Mouse (Mus musculus) limb, embryonic 13.5 days (tissue): ENCODE data around the gene Pdcd5. TPM values are rescaled to one million over a fixed set of nuclear protein-coding genes. Genes with fewer than 3 reads are reported as not detected.

Experiments
- ATAC-seq: fragments of 200-750 bp; cut with Nextera tagmentation; 2 replicates; pipeline ENCODE4 v1.8.0; 2017; ENCODE audit warnings: low read depth, moderate number of reproducible peaks, moderate TSS enrichment; ENCODE audit not compliant: low FRiP score
- H3K27ac ChIP-seq: fragments of 300-500 bp; sonication (generic); 2 replicates; pipeline ENCODE4 v1.5.1; 2015; ENCODE audit warnings: inconsistent platforms, mild to moderate bottlenecking, moderate library complexity
- H3K27me3 ChIP-seq: fragments of 300-500 bp; sonication (generic); 2 replicates; pipeline ENCODE4 v1.6.1; 2015; ENCODE audit warnings: mild to moderate bottlenecking, inconsistent platforms
- H3K36me3 ChIP-seq: fragments of 300-500 bp; sonication (generic); 2 replicates; pipeline ENCODE4 v1.6.1; 2015; ENCODE audit warnings: inconsistent platforms, mild to moderate bottlenecking, moderate library complexity
- H3K4me1 ChIP-seq: fragments of 300-500 bp; sonication (generic); 2 replicates; pipeline ENCODE4 v1.6.1; 2015; ENCODE audit warnings: inconsistent platforms
- H3K4me2 ChIP-seq: fragments of 300-500 bp; sonication (generic); replicated peaks from 2 replicates; pipeline ENCODE4 v1.6.1; 2015; ENCODE audit warnings: inconsistent platforms, mild to moderate bottlenecking, moderate library complexity
- H3K4me3 ChIP-seq: fragments of 300-500 bp; sonication (generic); 2 replicates; pipeline ENCODE4 v1.5.1; 2015; ENCODE audit warnings: moderate library complexity, mild to moderate bottlenecking, inconsistent platforms
- H3K9ac ChIP-seq: fragments of 300-500 bp; sonication (generic); 2 replicates; pipeline ENCODE4 v1.6.1; 2015; ENCODE audit warnings: mild to moderate bottlenecking, inconsistent platforms
- H3K9me3 ChIP-seq: fragments of 300-500 bp; sonication (generic); 2 replicates; pipeline ENCODE4 v1.6.1; 2016; ENCODE audit warnings: inconsistent platforms
- WGBS: fragments of 180-500 bp; shearing (Covaris S2); methylation state at CpG from one replicate; pipeline ENCODE4 v1.1.7; 2015; 5-methylcytosine and 5-hydroxymethylcytosine counted together
- polyA plus RNA-seq: library from polyadenylated mRNA; unstranded; fragments of >200 nt; fragmentation: Nextera tagmentation; extraction: Ambion mirVana; gene quantifications from 2 replicates; pipeline ENCODE4 v1.2.1, GENCODE M21; 2015

The Pdcd5 gene
- polyA plus RNA-seq, 1 experiment from 2014 or later, result 293 TPM

- Histone ChIP-seq H3K4me1 (no peaks in the 10 kb centered on the region), H3K9me3 (peaks cover 5% of the 10 kb centered on the region; the same call in 1 of the 2 replicates), H3K9ac (no peak overlapping the region), H3K4me2 (no peak overlapping the region), H3K36me3 (peaks cover 85% of the 10 kb centered on the region), H3K27ac (no peak overlapping the region), H3K27me3 (no peaks in the 10 kb centered on the region), H3K4me3 (no peak overlapping the region)
- ATAC-seq, result no peak
- WGBS, result 93% methylated on average over 9 of the region's 9 CpGs
These were observed 10.4 kb downstream of the Pdcd5 start for GRCm38 (mm10) chr7:35636874-35637273.

GRCm38 (mm10) chr7:35636229-35636628 lies 11.1 kb downstream of the Pdcd5 start:
- Histone ChIP-seq H3K9ac (no peak overlapping the region), H3K36me3 (peaks cover 86% of the 10 kb centered on the region), H3K27me3 (no peaks in the 10 kb centered on the region), H3K9me3 (peaks cover 5% of the 10 kb centered on the region; the same call in 1 of the 2 replicates), H3K4me2 (no peak overlapping the region), H3K4me3 (no peak overlapping the region), H3K27ac (no peak overlapping the region), H3K4me1 (no peaks in the 10 kb centered on the region)
- no peak for ATAC-seq
- WGBS, result 71% methylated on average over 6 of the region's 6 CpGs

- WGBS, result 70% methylated on average over 5 of the region's 5 CpGs
- H3K9ac ChIP-seq, result no peak overlapping the region
- H3K27me3 ChIP-seq, result no peaks in the 10 kb centered on the region
- H3K4me2 ChIP-seq, result no peak overlapping the region
- no peak overlapping the region for H3K4me3 ChIP-seq
- no peak overlapping the region for H3K27ac ChIP-seq
- no peaks in the 10 kb centered on the region for H3K9me3 ChIP-seq
- H3K36me3 ChIP-seq, result peaks cover 87% of the 10 kb centered on the region
- no peaks in the 10 kb centered on the region for H3K4me1 ChIP-seq
- ATAC-seq, result no peak
These were observed 18.8 kb downstream of the Pdcd5 start for GRCm38 (mm10) chr7:35628496-35628895.

- 89% methylated on average over 10 of the region's 10 CpGs for WGBS
- Histone ChIP-seq H3K4me1 (no peaks in the 10 kb centered on the region), H3K36me3 (peaks cover 89% of the 10 kb centered on the region), H3K4me2 (no peak overlapping the region), H3K4me3 (no peak overlapping the region), H3K27ac (no peak overlapping the region), H3K27me3 (no peaks in the 10 kb centered on the region), H3K9me3 (no peaks in the 10 kb centered on the region), H3K9ac (no peak overlapping the region)
- ATAC-seq, result no peak
These were observed 19.9 kb downstream of the Pdcd5 start for GRCm38 (mm10) chr7:35627371-35627770.

- no peak overlapping the region for H3K27ac ChIP-seq
- no peak overlapping the region for H3K4me3 ChIP-seq
- over 99% methylated on average over 5 of the region's 5 CpGs for WGBS
- ATAC-seq, result no peak
- H3K9me3 ChIP-seq, result no peaks in the 10 kb centered on the region
- H3K27me3 ChIP-seq, result no peaks in the 10 kb centered on the region
- no peaks in the 10 kb centered on the region for H3K4me1 ChIP-seq
- no peak overlapping the region for H3K4me2 ChIP-seq
- no peak overlapping the region for H3K9ac ChIP-seq
- peaks cover 89% of the 10 kb centered on the region for H3K36me3 ChIP-seq
These were observed 21.3 kb downstream of the Pdcd5 start for GRCm38 (mm10) chr7:35626038-35626437.

GRCm38 (mm10) chr7:35622626-35623025 lies 24.7 kb downstream of the Pdcd5 start:
- Histone ChIP-seq H3K27ac (no peak overlapping the region), H3K27me3 (no peaks in the 10 kb centered on the region), H3K4me1 (no peaks in the 10 kb centered on the region), H3K36me3 (peaks cover 89% of the 10 kb centered on the region), H3K9me3 (no peaks in the 10 kb centered on the region), H3K9ac (no peak overlapping the region), H3K4me2 (no peak overlapping the region), H3K4me3 (no peak overlapping the region)
- 91% methylated on average over 10 of the region's 10 CpGs for WGBS
- ATAC-seq, result no peak

GRCm38 (mm10) chr7:35617513-35617912 lies 29.8 kb downstream of the Pdcd5 start:
- ATAC-seq, result no peak
- peaks cover 96% of the 10 kb centered on the region for H3K36me3 ChIP-seq
- H3K9ac ChIP-seq, result no peak overlapping the region
- no peaks in the 10 kb centered on the region for H3K9me3 ChIP-seq
- no peak overlapping the region for H3K4me3 ChIP-seq
- no peaks in the 10 kb centered on the region for H3K4me1 ChIP-seq
- no peaks in the 10 kb centered on the region for H3K27me3 ChIP-seq
- H3K27ac ChIP-seq, result no peak overlapping the region
- H3K4me2 ChIP-seq, result no peak overlapping the region
- 75% methylated on average over 4 of the region's 4 CpGs for WGBS

- H3K36me3 ChIP-seq, result peaks cover 92% of the 10 kb centered on the region
- no peaks in the 10 kb centered on the region for H3K9me3 ChIP-seq
- no peaks in the 10 kb centered on the region for H3K27me3 ChIP-seq
- H3K4me3 ChIP-seq, result no peak overlapping the region
- no peak overlapping the region for H3K4me2 ChIP-seq
- H3K4me1 ChIP-seq, result no peaks in the 10 kb centered on the region
- no peak overlapping the region for H3K27ac ChIP-seq
- 83% methylated on average over 10 of the region's 10 CpGs for WGBS
- no peak overlapping the region for H3K9ac ChIP-seq
- ATAC-seq, result peak; percentile 24; the same call in 1 of the 2 replicates
These were observed 38.1 kb downstream of the Pdcd5 start for GRCm38 (mm10) chr7:35609245-35609644.

GRCm38 (mm10) chr7:35606816-35607215 lies 40.5 kb downstream of the Pdcd5 start:
- Histone ChIP-seq H3K27ac (no peak overlapping the region), H3K9ac (no peak overlapping the region), H3K27me3 (no peaks in the 10 kb centered on the region), H3K9me3 (no peaks in the 10 kb centered on the region), H3K4me2 (no peak overlapping the region), H3K4me1 (no peaks in the 10 kb centered on the region), H3K4me3 (no peak overlapping the region), H3K36me3 (peaks cover 91% of the 10 kb centered on the region)
- ATAC-seq, result no peak
- WGBS, result 87% methylated on average over 10 of the region's 10 CpGs

GRCm38 (mm10) chr7:35602766-35603165 lies 44.6 kb downstream of the Pdcd5 start:
- Histone ChIP-seq H3K27ac (no peak overlapping the region), H3K4me3 (no peak overlapping the region), H3K36me3 (peaks cover 77% of the 10 kb centered on the region), H3K4me2 (no peak overlapping the region), H3K27me3 (no peaks in the 10 kb centered on the region), H3K9ac (no peak overlapping the region), H3K4me1 (no peaks in the 10 kb centered on the region), H3K9me3 (no peaks in the 10 kb centered on the region)
- ATAC-seq, result no peak
- 93% methylated on average over 5 of the region's 5 CpGs for WGBS

GRCm38 (mm10) chr7:35601106-35601505 lies 46.2 kb downstream of the Pdcd5 start:
- no peak overlapping the region for H3K4me3 ChIP-seq
- H3K36me3 ChIP-seq, result peaks cover 75% of the 10 kb centered on the region
- ATAC-seq, result no peak
- H3K27ac ChIP-seq, result no peak overlapping the region
- WGBS, result 93% methylated on average over 6 of the region's 6 CpGs
- H3K4me2 ChIP-seq, result no peak overlapping the region
- H3K9ac ChIP-seq, result no peak overlapping the region
- H3K9me3 ChIP-seq, result no peaks in the 10 kb centered on the region
- H3K27me3 ChIP-seq, result no peaks in the 10 kb centered on the region
- no peaks in the 10 kb centered on the region for H3K4me1 ChIP-seq

GRCm38 (mm10) chr7:35600031-35600430 lies 47.3 kb downstream of the Pdcd5 start:
- Histone ChIP-seq H3K27me3 (no peaks in the 10 kb centered on the region), H3K4me3 (no peak overlapping the region), H3K9ac (no peak overlapping the region), H3K4me2 (no peak overlapping the region), H3K27ac (no peak overlapping the region), H3K36me3 (peaks cover 78% of the 10 kb centered on the region), H3K9me3 (no peaks in the 10 kb centered on the region), H3K4me1 (no peaks in the 10 kb centered on the region)
- 88% methylated on average over 10 of the region's 10 CpGs for WGBS
- no peak for ATAC-seq

- no peak overlapping the region for H3K27ac ChIP-seq
- no peak for ATAC-seq
- H3K4me1 ChIP-seq, result no peaks in the 10 kb centered on the region
- no peak overlapping the region for H3K9ac ChIP-seq
- no peak overlapping the region for H3K4me2 ChIP-seq
- 88% methylated on average over 9 of the region's 9 CpGs for WGBS
- no peak overlapping the region for H3K4me3 ChIP-seq
- peaks cover 81% of the 10 kb centered on the region for H3K36me3 ChIP-seq
- H3K9me3 ChIP-seq, result no peaks in the 10 kb centered on the region
- H3K27me3 ChIP-seq, result no peaks in the 10 kb centered on the region
These were observed 47.8 kb downstream of the Pdcd5 start for GRCm38 (mm10) chr7:35599492-35599891.
